Mouse (Mus musculus) C2C12 (cell line): Measurements from ENCODE around the gene Espn.

Experiments used
- CEBPB ChIP-seq: IDR thresholded peaks from one replicate; pipeline ENCODE4 v1.6.1; 2011; ENCODE audit warnings: low read depth, mild to moderate bottlenecking, control low read depth, moderate library complexity
- CTCF ChIP-seq: IDR thresholded peaks from one replicate; pipeline ENCODE4 v1.5.1; 2011; ENCODE audit not compliant: control insufficient read depth, insufficient read depth, insufficient read length
- MAX ChIP-seq: IDR thresholded peaks from one replicate; pipeline ENCODE4 v1.6.1; 2011; ENCODE audit warnings: mild to moderate bottlenecking, control low read depth
- MYOD1 ChIP-seq: IDR thresholded peaks from one replicate; pipeline ENCODE4 v1.6.1; 2011; ENCODE audit warnings: low read depth; ENCODE audit not compliant: control insufficient read depth, insufficient read length
- MYOG ChIP-seq: IDR thresholded peaks from one replicate; pipeline ENCODE4 v1.6.1; 2011; ENCODE audit not compliant: control insufficient read depth, insufficient read length; ENCODE audit errors: extremely low read depth
- USF1 ChIP-seq: IDR thresholded peaks from one replicate; pipeline ENCODE4 v1.6.1; 2011; ENCODE audit warnings: low read depth, mild to moderate bottlenecking, control low read depth, moderate library complexity

- TF ChIP-seq CTCF (no peak), USF1 (no peak), MAX (no peak), CEBPB (no peak), MYOD1 (peak; percentile 50), MYOG (no peak)
Observed at GRCm38 (mm10) chr4:152177537-152178343, 25.6 kb upstream of the Espn start, which contains the start of gene Acot7.
